Mouse (Mus musculus) embryonic fibroblast, embryonic 13.5 days (primary cell): ENCODE measurements at regions not wholly inside any gene's neighbourhood (a gene's known extent, or its start where the extent isn't known, plus 50 kb on each side); places are given as distances from the start of the nearest gene placed in this dataset.

Source experiments
- CTCF ChIP-seq: IDR thresholded peaks from 2 replicates; pipeline ENCODE4 v1.5.1; 2011; ENCODE audit warnings: mild to moderate bottlenecking, control low read depth, low read length, moderate library complexity, borderline replicate concordance; ENCODE audit not compliant: insufficient read depth
- POLR2A ChIP-seq: IDR thresholded peaks from 2 replicates; pipeline ENCODE4 v1.6.1; 2011; ENCODE audit warnings: low read depth, mild to moderate bottlenecking, control low read depth, low read length, moderate library complexity

DNA sequence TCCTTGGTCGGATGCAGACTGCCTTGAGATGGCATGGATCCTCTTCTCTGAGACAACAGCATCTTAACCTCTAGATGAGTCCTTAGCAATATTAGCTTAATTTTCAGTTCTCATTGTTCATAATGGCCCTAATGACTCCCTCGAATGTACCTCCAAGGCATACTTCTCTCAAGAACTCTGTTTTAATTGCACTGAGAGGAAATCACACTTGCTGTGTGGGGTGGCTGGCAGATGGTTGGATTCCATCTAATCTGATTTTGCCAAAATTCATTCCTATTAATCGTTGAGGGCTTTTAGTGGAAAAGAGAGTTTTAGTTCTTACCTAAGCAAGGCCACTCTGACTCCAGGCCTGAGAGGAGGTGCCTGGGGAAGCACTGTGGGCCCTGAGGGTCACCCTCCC is 158.3 kb upstream of the Spdye4c start:
- TF ChIP-seq CTCF, result no peak
- TF ChIP-seq POLR2A, result no peak
